Mouse (Mus musculus): Measurements from ENCODE around the gene Syt14. TPM values are rescaled to one million over a fixed set of nuclear protein-coding genes. Genes with fewer than 3 reads are reported as not detected.

Gene Syt14
- polyA plus RNA-seq (2014; fragmentation: Nextera tagmentation; extraction: Ambion mirVana) = 6.3 and 6.4 TPM in 2 replicates

- Histone ChIP-seq H3K27ac (ENCODE audit: low read depth, low read length) (peak within 1 kb of the TSS; percentile 44; the same call in 1 of the 2 replicates), H3K4me2 (peak within 1 kb of the TSS; percentile 93), H3K4me1 (ENCODE audit: control insufficient read depth, insufficient read depth, low read length) (peaks cover 7% of the 10 kb centered on the region), H3K36me3 (ENCODE audit: control insufficient read depth, insufficient read depth, low read length) (no peaks in the 10 kb centered on the region), H3K9ac (ENCODE audit: low read length) (peak within 1 kb of the TSS; percentile 81), H3K4me3 (ENCODE audit: low read depth, low read length) (peak within 1 kb of the TSS; percentile 71), H3K9me3 (ENCODE audit: control insufficient read depth, low read length) (no peaks in the 10 kb centered on the region), H3K27me3 (ENCODE audit: control insufficient read depth, insufficient read depth, low read length) (no peaks in the 10 kb centered on the region)
- WGBS = under 1% methylated on average over 46 of the region's 67 CpGs
- ATAC-seq (ENCODE audit: low FRiP score) (peak; percentile 97), DNase-seq (ENCODE audit: low spot score, missing footprints) (peak; percentile 99)
Measured at GRCm38 (mm10) chr1:193035371-193036238, at the start of gene Syt14. Gene Syt14 (minus strand): TSS chr1:193035775.

- Histone ChIP-seq H3K4me3 (ENCODE audit: low read depth, low read length) (no peak overlapping the region), H3K27me3 (ENCODE audit: control insufficient read depth, insufficient read depth, low read length) (no peaks in the 10 kb centered on the region), H3K36me3 (ENCODE audit: control insufficient read depth, insufficient read depth, low read length) (no peaks in the 10 kb centered on the region), H3K9ac (ENCODE audit: low read length) (no peak overlapping the region), H3K4me2 (no peak overlapping the region), H3K27ac (ENCODE audit: low read depth, low read length) (no peak overlapping the region), H3K4me1 (ENCODE audit: control insufficient read depth, insufficient read depth, low read length) (no peaks in the 10 kb centered on the region), H3K9me3 (ENCODE audit: control insufficient read depth, low read length) (no peaks in the 10 kb centered on the region)
- WGBS = 93% methylated on average over 1 of the region's 1 CpGs
- DNase-seq (ENCODE audit: low spot score, missing footprints) (no peak), ATAC-seq (ENCODE audit: low FRiP score) (no peak)
Measured at GRCm38 (mm10) chr1:193084016-193084415, 48.4 kb upstream of the Syt14 start.

DNA sequence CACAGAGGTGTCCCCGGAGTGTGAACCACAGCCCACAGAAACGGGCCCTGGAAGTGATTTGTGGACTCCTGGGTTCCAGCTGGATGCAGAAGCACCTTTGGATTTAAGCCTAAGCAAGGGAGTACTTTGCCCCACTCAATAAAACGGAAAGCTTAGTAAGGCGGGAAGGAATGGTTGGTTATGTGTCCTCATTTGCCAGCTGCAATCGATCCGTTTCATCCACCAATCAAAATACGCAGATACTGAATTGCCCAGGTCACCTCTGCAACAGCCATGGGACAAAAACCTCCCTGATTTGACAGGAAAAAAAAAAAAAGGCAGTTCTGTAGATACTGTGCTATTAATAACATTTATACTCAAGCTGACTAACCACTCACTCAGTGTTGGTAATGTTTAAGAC lies 47.5 kb upstream of the Syt14 start:
- ATAC-seq (ENCODE audit: low FRiP score) (no peak), DNase-seq (ENCODE audit: low spot score, missing footprints) (no peak)
- H3K4me2 ChIP-seq = no peak overlapping the region
- H3K36me3 ChIP-seq (ENCODE audit: control insufficient read depth, insufficient read depth, low read length) = no peaks in the 10 kb centered on the region
- no peaks in the 10 kb centered on the region for H3K27me3 ChIP-seq (ENCODE audit: control insufficient read depth, insufficient read depth, low read length)
- H3K4me3 ChIP-seq (ENCODE audit: low read depth, low read length) = no peak overlapping the region
- no peaks in the 10 kb centered on the region for H3K9me3 ChIP-seq (ENCODE audit: control insufficient read depth, low read length)
- H3K9ac ChIP-seq (ENCODE audit: low read length) = no peak overlapping the region
- H3K4me1 ChIP-seq (ENCODE audit: control insufficient read depth, insufficient read depth, low read length) = no peaks in the 10 kb centered on the region
- 85% methylated on average over 7 of the region's 7 CpGs for WGBS
- H3K27ac ChIP-seq (ENCODE audit: low read depth, low read length) = no peak overlapping the region

DNA sequence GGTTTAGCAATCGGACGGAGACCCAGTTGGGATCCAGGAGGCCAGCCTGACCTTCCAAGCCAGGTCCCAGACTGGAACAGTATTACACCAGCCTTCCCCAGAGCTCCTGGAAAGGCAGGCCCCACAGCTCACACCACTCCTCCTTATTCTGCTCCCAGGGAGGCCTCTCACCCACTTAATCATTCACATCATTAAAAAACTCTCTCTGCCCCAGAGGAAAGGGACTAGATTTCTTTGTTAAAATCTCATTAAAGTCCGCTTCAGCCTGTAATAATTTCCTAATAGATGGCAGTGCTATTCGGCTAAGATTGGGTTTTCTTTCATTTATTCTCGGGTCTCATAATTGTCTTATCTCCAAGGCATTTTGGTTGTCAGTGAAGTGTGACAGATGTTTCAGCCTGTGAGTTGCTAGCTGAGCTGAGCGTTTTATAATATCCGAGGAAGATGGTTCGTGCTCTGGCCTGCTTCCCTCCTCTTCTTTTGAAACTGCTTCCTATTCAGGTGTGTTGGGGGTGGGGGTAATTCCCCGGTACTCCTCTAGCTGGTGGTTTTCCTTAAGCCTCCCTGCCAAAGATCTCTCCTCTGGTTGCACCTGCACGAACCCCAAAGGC lies 46.8 kb upstream of the Syt14 start:
- no peak overlapping the region for H3K27ac ChIP-seq (ENCODE audit: low read depth, low read length)
- H3K9me3 ChIP-seq (ENCODE audit: control insufficient read depth, low read length) = no peaks in the 10 kb centered on the region
- ATAC-seq (ENCODE audit: low FRiP score) (no peak), DNase-seq (ENCODE audit: low spot score, missing footprints) (no peak)
- H3K27me3 ChIP-seq (ENCODE audit: control insufficient read depth, insufficient read depth, low read length) = no peaks in the 10 kb centered on the region
- no peak overlapping the region for H3K9ac ChIP-seq (ENCODE audit: low read length)
- no peak overlapping the region for H3K4me2 ChIP-seq
- 60% methylated on average over 10 of the region's 10 CpGs for WGBS
- no peaks in the 10 kb centered on the region for H3K36me3 ChIP-seq (ENCODE audit: control insufficient read depth, insufficient read depth, low read length)
- no peaks in the 10 kb centered on the region for H3K4me1 ChIP-seq (ENCODE audit: control insufficient read depth, insufficient read depth, low read length)
- H3K4me3 ChIP-seq (ENCODE audit: low read depth, low read length) = no peak overlapping the region

DNA sequence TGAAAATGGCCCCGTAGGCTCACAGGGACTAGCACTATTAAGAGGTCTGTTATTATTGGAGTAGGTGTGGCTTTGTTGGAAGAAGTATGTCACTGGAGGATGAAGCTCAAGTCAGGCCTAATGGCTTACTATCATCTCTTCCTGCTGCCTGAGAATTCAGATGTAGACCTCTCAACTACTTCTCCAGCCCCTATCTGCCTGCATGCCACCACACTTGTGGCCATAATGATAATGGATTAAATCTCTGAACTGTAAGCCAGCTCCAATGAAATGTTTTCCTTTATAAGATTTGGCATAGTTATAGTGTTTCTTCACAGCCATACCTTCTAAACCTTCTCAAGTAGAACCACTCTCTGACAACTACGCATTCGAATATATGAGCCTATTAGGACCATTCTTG lies 27.0 kb upstream of the Syt14 start:
- H3K9me3 ChIP-seq (ENCODE audit: control insufficient read depth, low read length) = no peaks in the 10 kb centered on the region
- no peaks in the 10 kb centered on the region for H3K4me1 ChIP-seq (ENCODE audit: control insufficient read depth, insufficient read depth, low read length)
- no peak overlapping the region for H3K4me3 ChIP-seq (ENCODE audit: low read depth, low read length)
- H3K4me2 ChIP-seq = no peak overlapping the region
- 95% methylated on average over 3 of the region's 3 CpGs for WGBS
- no peak overlapping the region for H3K9ac ChIP-seq (ENCODE audit: low read length)
- H3K36me3 ChIP-seq (ENCODE audit: control insufficient read depth, insufficient read depth, low read length) = no peaks in the 10 kb centered on the region
- no peaks in the 10 kb centered on the region for H3K27me3 ChIP-seq (ENCODE audit: control insufficient read depth, insufficient read depth, low read length)
- no peak overlapping the region for H3K27ac ChIP-seq (ENCODE audit: low read depth, low read length)
- no peak for DNase-seq (ENCODE audit: low spot score, missing footprints)
- no peak for ATAC-seq (ENCODE audit: low FRiP score)

DNA sequence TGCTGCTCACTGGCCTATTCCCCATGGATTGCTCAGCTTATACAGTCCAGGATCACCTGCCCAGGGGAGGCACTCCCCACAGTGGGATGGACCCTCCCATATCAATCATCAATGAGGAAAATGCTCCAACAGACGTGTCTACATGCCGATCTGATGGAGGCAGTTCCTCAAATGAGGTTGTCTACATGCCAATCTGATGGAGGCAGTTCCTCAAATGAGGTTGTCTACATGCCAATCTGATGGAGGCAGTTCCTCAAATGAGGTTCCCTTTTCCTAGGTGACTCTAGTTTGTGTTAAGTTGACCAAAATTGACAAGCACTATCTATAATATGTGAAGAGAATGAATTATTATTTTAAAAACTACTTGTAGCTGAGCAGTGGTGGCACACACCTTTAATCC lies 24.6 kb upstream of the Syt14 start:
- DNase-seq (ENCODE audit: low spot score, missing footprints) (no peak), ATAC-seq (ENCODE audit: low FRiP score) (no peak)
- no peak overlapping the region for H3K27ac ChIP-seq (ENCODE audit: low read depth, low read length)
- H3K9me3 ChIP-seq (ENCODE audit: control insufficient read depth, low read length) = no peaks in the 10 kb centered on the region
- H3K4me1 ChIP-seq (ENCODE audit: control insufficient read depth, insufficient read depth, low read length) = no peaks in the 10 kb centered on the region
- H3K4me3 ChIP-seq (ENCODE audit: low read depth, low read length) = no peak overlapping the region
- H3K27me3 ChIP-seq (ENCODE audit: control insufficient read depth, insufficient read depth, low read length) = no peaks in the 10 kb centered on the region
- H3K36me3 ChIP-seq (ENCODE audit: control insufficient read depth, insufficient read depth, low read length) = no peaks in the 10 kb centered on the region
- WGBS = 87% methylated on average over 2 of the region's 2 CpGs
- no peak overlapping the region for H3K9ac ChIP-seq (ENCODE audit: low read length)
- H3K4me2 ChIP-seq = no peak overlapping the region

GRCm38 (mm10) chr1:193059596-193059995 lies 24.0 kb upstream of the Syt14 start:
- Histone ChIP-seq H3K27me3 (ENCODE audit: control insufficient read depth, insufficient read depth, low read length) (no peaks in the 10 kb centered on the region), H3K27ac (ENCODE audit: low read depth, low read length) (no peak overlapping the region), H3K4me3 (ENCODE audit: low read depth, low read length) (no peak overlapping the region), H3K9ac (ENCODE audit: low read length) (no peak overlapping the region), H3K36me3 (ENCODE audit: control insufficient read depth, insufficient read depth, low read length) (no peaks in the 10 kb centered on the region), H3K9me3 (ENCODE audit: control insufficient read depth, low read length) (no peaks in the 10 kb centered on the region), H3K4me2 (no peak overlapping the region), H3K4me1 (ENCODE audit: control insufficient read depth, insufficient read depth, low read length) (no peaks in the 10 kb centered on the region)
- ATAC-seq (ENCODE audit: low FRiP score) (no peak), DNase-seq (ENCODE audit: low spot score, missing footprints) (no peak)
- 73% methylated on average over 5 of the region's 5 CpGs for WGBS

DNA sequence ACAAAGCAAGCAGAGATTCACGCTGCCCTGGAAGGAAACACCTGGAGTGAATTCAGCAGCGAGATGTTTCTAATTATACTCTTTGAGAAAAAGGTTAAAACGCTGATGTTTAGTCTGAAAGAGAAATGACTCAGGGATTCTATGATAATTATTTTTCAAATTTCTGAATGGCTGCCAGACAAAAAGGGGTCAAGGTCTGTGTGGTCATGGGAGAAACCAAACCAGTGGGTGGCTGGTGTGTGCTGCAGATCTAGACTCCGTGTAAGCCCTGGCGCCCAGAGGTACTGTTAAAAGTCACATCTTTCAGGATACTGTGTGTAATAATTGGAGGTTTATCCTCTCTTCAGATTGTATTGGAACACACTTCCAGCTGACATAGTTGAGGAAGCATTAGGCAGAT lies 18.8 kb upstream of the Syt14 start:
- 84% methylated on average over 5 of the region's 5 CpGs for WGBS
- Histone ChIP-seq H3K4me1 (ENCODE audit: control insufficient read depth, insufficient read depth, low read length) (no peaks in the 10 kb centered on the region), H3K27ac (ENCODE audit: low read depth, low read length) (no peak overlapping the region), H3K9ac (ENCODE audit: low read length) (no peak overlapping the region), H3K4me3 (ENCODE audit: low read depth, low read length) (no peak overlapping the region), H3K27me3 (ENCODE audit: control insufficient read depth, insufficient read depth, low read length) (no peaks in the 10 kb centered on the region), H3K36me3 (ENCODE audit: control insufficient read depth, insufficient read depth, low read length) (no peaks in the 10 kb centered on the region), H3K9me3 (ENCODE audit: control insufficient read depth, low read length) (no peaks in the 10 kb centered on the region), H3K4me2 (no peak overlapping the region)
- ATAC-seq (ENCODE audit: low FRiP score) (no peak), DNase-seq (ENCODE audit: low spot score, missing footprints) (no peak)

DNA sequence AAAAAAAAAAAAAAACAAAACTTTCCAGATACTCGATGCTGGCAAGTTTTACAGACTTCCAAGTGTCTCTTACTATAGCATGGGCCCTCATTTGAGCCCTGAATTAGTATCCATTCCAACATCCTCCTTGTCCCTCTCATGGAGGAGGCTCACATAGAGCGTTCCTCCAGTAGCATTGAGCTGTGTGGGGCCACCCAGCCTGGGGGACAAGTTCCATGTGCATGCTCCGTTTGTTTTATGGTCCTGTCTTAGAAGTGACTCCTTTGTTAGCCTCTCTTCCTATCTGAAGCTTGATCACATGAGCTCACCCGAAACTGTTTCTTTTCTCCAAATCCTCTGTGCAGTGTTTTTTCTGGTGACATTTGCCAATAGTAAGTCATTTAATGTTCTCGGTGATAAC lies 17.5 kb upstream of the Syt14 start:
- Histone ChIP-seq H3K4me3 (ENCODE audit: low read depth, low read length) (no peak overlapping the region), H3K9ac (ENCODE audit: low read length) (no peak overlapping the region), H3K27me3 (ENCODE audit: control insufficient read depth, insufficient read depth, low read length) (no peaks in the 10 kb centered on the region), H3K4me2 (no peak overlapping the region), H3K9me3 (ENCODE audit: control insufficient read depth, low read length) (no peaks in the 10 kb centered on the region), H3K4me1 (ENCODE audit: control insufficient read depth, insufficient read depth, low read length) (no peaks in the 10 kb centered on the region), H3K36me3 (ENCODE audit: control insufficient read depth, insufficient read depth, low read length) (no peaks in the 10 kb centered on the region), H3K27ac (ENCODE audit: low read depth, low read length) (no peak overlapping the region)
- ATAC-seq (ENCODE audit: low FRiP score) (no peak), DNase-seq (ENCODE audit: low spot score, missing footprints) (no peak)
- WGBS = 84% methylated on average over 5 of the region's 5 CpGs

Data from midbrain, embryonic 11.5 days (tissue).